In the genomic region with DNA sequence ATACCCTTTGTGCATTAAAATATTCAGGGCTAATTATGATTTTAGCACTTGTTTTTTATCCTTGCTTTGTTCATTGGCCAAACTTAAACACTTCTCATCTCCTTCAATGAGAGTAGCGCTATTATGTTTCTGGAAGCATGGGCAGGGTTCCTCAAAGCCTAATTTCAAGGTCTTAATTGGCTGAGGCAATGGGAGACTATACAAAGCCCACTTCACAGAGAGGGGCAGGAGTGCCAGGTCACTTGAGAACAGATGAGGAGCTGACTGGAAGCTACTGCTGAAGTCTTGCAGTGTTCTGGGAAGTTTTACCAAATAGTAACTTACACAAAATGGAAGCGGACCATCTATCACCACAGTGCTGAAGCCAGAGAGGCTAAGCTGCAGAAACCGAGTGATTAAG, we compare ENCODE assay signal across 23 mouse cellular contexts.
DNase-seq lines count a peak whose midpoint lies in the region; ATAC-seq and TF ChIP-seq lines count a peak whose summit lies in the region.
"Had no signal": no experiment of that assay in that cellular context is flagged by ENCODE, and none has a peak within 500 bp of the region (broad histone marks: within the 10 kb centered on the region; RNA-seq: fewer than 3 reads in every experiment).

No protein-coding gene starts in this region.

- H3K4me2 ChIP-seq in hindbrain, embryonic 12.5 days (replicated peaks) = no peak overlapping the region
- no peak overlapping the region for H3K4me2 ChIP-seq in hindbrain, embryonic 16.5 days (ENCODE audit: low read length)
- no peak overlapping the region for H3K4me2 ChIP-seq in forebrain, postnatal 0 days (ENCODE audit: low read depth)
- H3K4me2 ChIP-seq: embryonic facial prominence, embryonic 15.5 days; hindbrain, embryonic 13.5 days; limb, embryonic 13.5 days; liver, embryonic 13.5 days; midbrain, embryonic 15.5 days; neural tube, embryonic 12.5 days; stomach, embryonic 15.5 days had no signal

- ATAC-seq in hindbrain, embryonic 12.5 days (ENCODE audit: low FRiP score) = peak; percentile 35; the same call in 1 of the 2 replicates
- no peak for ATAC-seq in hindbrain, embryonic 16.5 days
- peak; percentile 66 for ATAC-seq in forebrain, postnatal 0 days
- ATAC-seq: CD4-positive, CD25-positive, alpha-beta regulatory T cell, adult 4 months; midbrain, embryonic 15.5 days had no signal

- no peaks in the 10 kb centered on the region for H3K9me3 ChIP-seq in hindbrain, embryonic 12.5 days (replicated peaks)
- H3K9me3 ChIP-seq in hindbrain, embryonic 16.5 days (ENCODE audit: control insufficient read depth, low read length) = no peaks in the 10 kb centered on the region
- no peaks in the 10 kb centered on the region for H3K9me3 ChIP-seq in forebrain, postnatal 0 days (ENCODE audit: low read length)
- H3K9me3 ChIP-seq: embryonic facial prominence, embryonic 15.5 days; heart, embryonic 10.5 days; hindbrain, embryonic 13.5 days; limb, embryonic 13.5 days; liver, embryonic 13.5 days; midbrain, embryonic 15.5 days; neural tube, embryonic 12.5 days; stomach, embryonic 15.5 days had no signal

- 89% methylated on average over 3 of the region's 3 CpGs for WGBS in hindbrain, embryonic 12.5 days
- 85% methylated on average over 3 of the region's 3 CpGs for WGBS in hindbrain, embryonic 16.5 days
- WGBS in forebrain, postnatal 0 days = 26% methylated on average over 3 of the region's 3 CpGs

- DNase-seq in right cerebral cortex, postnatal 10 days (ENCODE audit: low spot score in 2 of 2) = peak; percentile 48 to 60
- DNase-seq in right cerebral cortex, adult 18-20 months = no peak
- DNase-seq in forebrain, postnatal 0 days = peak; percentile 32
- peak; percentile 23 for DNase-seq in retina, postnatal 1 day
- DNase-seq in urinary bladder, postnatal 10 days (ENCODE audit: low spot score) = no peak
- no peak for DNase-seq in heart, adult 9 months (ENCODE audit: low spot score in 2 of 2)
- DNase-seq: adrenal gland, postnatal 14 days; cerebellum, adult 8-10 months; kidney, adult 2 months; kidney, postnatal 10 days; liver, embryonic 13.5 days; lung, adult 2 months; thymus, postnatal 36 days had no signal

- H3K9ac ChIP-seq in hindbrain, embryonic 12.5 days = no peak overlapping the region
- H3K9ac ChIP-seq in hindbrain, embryonic 16.5 days (ENCODE audit: low read depth, low read length) = no peak overlapping the region
- H3K9ac ChIP-seq in forebrain, postnatal 0 days = no peak overlapping the region
- H3K9ac ChIP-seq: embryonic facial prominence, embryonic 15.5 days; hindbrain, embryonic 13.5 days; limb, embryonic 13.5 days; liver, embryonic 13.5 days; midbrain, embryonic 15.5 days; neural tube, embryonic 12.5 days; stomach, embryonic 15.5 days had no signal

- no peaks in the 10 kb centered on the region for H3K36me3 ChIP-seq in hindbrain, embryonic 12.5 days
- no peaks in the 10 kb centered on the region for H3K36me3 ChIP-seq in hindbrain, embryonic 16.5 days (ENCODE audit: control insufficient read depth, insufficient read depth, low read length)
- H3K36me3 ChIP-seq in forebrain, postnatal 0 days (ENCODE audit: insufficient read depth) = no peaks in the 10 kb centered on the region
- H3K36me3 ChIP-seq: embryonic facial prominence, embryonic 15.5 days; heart, embryonic 10.5 days; hindbrain, embryonic 13.5 days; limb, embryonic 13.5 days; liver, embryonic 13.5 days; midbrain, embryonic 15.5 days; neural tube, embryonic 12.5 days; stomach, embryonic 15.5 days had no signal

- no peaks in the 10 kb centered on the region for H3K27me3 ChIP-seq in hindbrain, embryonic 12.5 days
- H3K27me3 ChIP-seq in hindbrain, embryonic 16.5 days (replicated peaks; ENCODE audit: control insufficient read depth, insufficient read depth, low read length) = no peaks in the 10 kb centered on the region
- H3K27me3 ChIP-seq in forebrain, postnatal 0 days (ENCODE audit: insufficient read depth, low read length) = no peaks in the 10 kb centered on the region
- H3K27me3 ChIP-seq: embryonic facial prominence, embryonic 15.5 days; hindbrain, embryonic 13.5 days; limb, embryonic 13.5 days; liver, embryonic 13.5 days; midbrain, embryonic 15.5 days; neural tube, embryonic 12.5 days; stomach, embryonic 15.5 days had no signal

- no peak overlapping the region for H3K27ac ChIP-seq in hindbrain, embryonic 12.5 days
- H3K27ac ChIP-seq in hindbrain, embryonic 16.5 days (ENCODE audit: low read depth, low read length) = no peak overlapping the region
- no peak overlapping the region for H3K27ac ChIP-seq in forebrain, postnatal 0 days (ENCODE audit: low read depth, low read length)
- H3K27ac ChIP-seq: embryonic facial prominence, embryonic 15.5 days; heart, embryonic 10.5 days; hindbrain, embryonic 13.5 days; limb, embryonic 13.5 days; liver, embryonic 13.5 days; midbrain, embryonic 15.5 days; neural tube, embryonic 12.5 days; stomach, embryonic 15.5 days had no signal

- no peak for TF ChIP-seq CTCF in forebrain, postnatal 0 days (IDR thresholded peaks at IDR 0.05; ENCODE audit: low read depth)

- H3K4me3 ChIP-seq in hindbrain, embryonic 12.5 days = no peak overlapping the region
- no peak overlapping the region for H3K4me3 ChIP-seq in hindbrain, embryonic 16.5 days (ENCODE audit: low read length)
- no peak overlapping the region for H3K4me3 ChIP-seq in forebrain, postnatal 0 days (ENCODE audit: low read depth, low read length)
- H3K4me3 ChIP-seq: embryonic facial prominence, embryonic 15.5 days; heart, embryonic 10.5 days; hindbrain, embryonic 13.5 days; limb, embryonic 13.5 days; liver, embryonic 13.5 days; midbrain, embryonic 15.5 days; neural tube, embryonic 12.5 days; stomach, embryonic 15.5 days had no signal

- no peaks in the 10 kb centered on the region for H3K4me1 ChIP-seq in hindbrain, embryonic 12.5 days
- H3K4me1 ChIP-seq in hindbrain, embryonic 16.5 days (ENCODE audit: control insufficient read depth, insufficient read depth, low read depth, low read length) = no peaks in the 10 kb centered on the region
- H3K4me1 ChIP-seq in forebrain, postnatal 0 days (ENCODE audit: insufficient read depth) = no peaks in the 10 kb centered on the region
- H3K4me1 ChIP-seq: embryonic facial prominence, embryonic 15.5 days; heart, embryonic 10.5 days; hindbrain, embryonic 13.5 days; limb, embryonic 13.5 days; midbrain, embryonic 15.5 days; neural tube, embryonic 12.5 days; stomach, embryonic 15.5 days had no signal

Comparison
In these comparisons a context has a peak if more than half of its experiments do, and no peak if none do; other contexts are left out.
1. DNase-seq: peak in right cerebral cortex, postnatal 10 days (2 of 2), forebrain, postnatal 0 days (single experiment) and retina, postnatal 1 day (single experiment); none in right cerebral cortex, adult 18-20 months (single experiment), urinary bladder, postnatal 10 days (single experiment) and heart, adult 9 months (0 of 2).